Mouse (Mus musculus) midbrain, embryonic 10.5 days (tissue): ENCODE measurements at regions not wholly inside any gene's neighbourhood (a gene's known extent, or its start where the extent isn't known, plus 50 kb on each side); places are given as distances from the start of the nearest gene placed in this dataset.
A peak's percentile ranks its signal among the peaks of the same experiment; 100 is the strongest.

Experiments
- DNase-seq: peaks from one replicate; pipeline ENCODE4 v3.0.0-alpha.2; 2017; ENCODE audit warnings: low spot score
- H3K27ac ChIP-seq: fragments of 300-500 bp; sonication (generic); replicated peaks from 2 replicates; pipeline ENCODE4 v1.5.1; 2016; ENCODE audit warnings: mild to moderate bottlenecking
- H3K27me3 ChIP-seq: fragments of 300-500 bp; sonication (generic); 2 replicates; pipeline ENCODE4 v1.6.1; 2016; ENCODE audit warnings: low read depth, mild to moderate bottlenecking; ENCODE audit not compliant: poor library complexity, severe bottlenecking
- H3K36me3 ChIP-seq: fragments of 300-500 bp; sonication (generic); 2 replicates; pipeline ENCODE4 v1.6.1; 2016; ENCODE audit warnings: mild to moderate bottlenecking, moderate library complexity
- H3K4me1 ChIP-seq: fragments of 300-500 bp; sonication (generic); 2 replicates; pipeline ENCODE4 v1.6.1; 2016
- H3K4me3 ChIP-seq: fragments of 300-500 bp; sonication (generic); 2 replicates; pipeline ENCODE4 v1.5.1; 2016; ENCODE audit warnings: mild to moderate bottlenecking, moderate library complexity
- H3K9me3 ChIP-seq: fragments of 300-500 bp; sonication (generic); replicated peaks from 2 replicates; pipeline ENCODE4 v1.6.1; 2016; ENCODE audit warnings: mild to moderate bottlenecking
- WGBS: fragments of 180-500 bp; shearing (Covaris S2); methylation state at CpG from one replicate; pipeline ENCODE4 v1.1.7; 2016; 5-methylcytosine and 5-hydroxymethylcytosine counted together

GRCm38 (mm10) chrX:11748278-11748677 is 411.9 kb downstream of the Bcor start:
- WGBS: 55% methylated on average over 4 of the region's 4 CpGs
- Histone ChIP-seq H3K4me1 (peaks cover 19% of the 10 kb centered on the region), H3K27ac (no peak overlapping the region), H3K9me3 (no peaks in the 10 kb centered on the region), H3K36me3 (no peaks in the 10 kb centered on the region), H3K27me3 (peaks cover 94% of the 10 kb centered on the region), H3K4me3 (no peak overlapping the region)
- DNase-seq: no peak

- no peak for DNase-seq
- WGBS: 66% methylated on average over 5 of the region's 5 CpGs
- H3K27me3 ChIP-seq: peaks cover 92% of the 10 kb centered on the region
These were observed 407.6 kb downstream of the Bcor start for GRCm38 (mm10) chrX:11752513-11752912.

GRCm38 (mm10) chrX:11752973-11753590 is 407.1 kb downstream of the Bcor start:
- H3K36me3 ChIP-seq: no peaks in the 10 kb centered on the region
- 37% methylated on average over 13 of the region's 13 CpGs for WGBS

More at GRCm38 (mm10) chrX:11752513-11752912, 407.6 kb downstream of the Bcor start:
- Histone ChIP-seq H3K4me1 (0 out of 2 replicates have a peak, but pooled peaks cover 9% of the 10 kb centered on the region), H3K27ac (no peak overlapping the region), H3K4me3 (no peak overlapping the region), H3K9me3 (no peaks in the 10 kb centered on the region), H3K36me3 (no peaks in the 10 kb centered on the region)

GRCm38 (mm10) chrX:11755046-11755445 is 405.1 kb downstream of the Bcor start:
- no peak for DNase-seq
- H3K4me3 ChIP-seq: no peak overlapping the region
- H3K27me3 ChIP-seq: peaks cover 90% of the 10 kb centered on the region
- 0 out of 2 replicates have a peak, but pooled peaks cover 9% of the 10 kb centered on the region for H3K4me1 ChIP-seq
- no peaks in the 10 kb centered on the region for H3K36me3 ChIP-seq
- 97% methylated on average over 2 of the region's 2 CpGs for WGBS
- H3K9me3 ChIP-seq: no peaks in the 10 kb centered on the region
- H3K27ac ChIP-seq: no peak overlapping the region

More at GRCm38 (mm10) chrX:11752973-11753590, 407.1 kb downstream of the Bcor start:
- DNase-seq: no peak
- H3K27me3 ChIP-seq: peaks cover 90% of the 10 kb centered on the region
- H3K4me1 ChIP-seq: 0 out of 2 replicates have a peak, but pooled peaks cover 9% of the 10 kb centered on the region
- peak overlapping the region; percentile 46; the same call in 1 of the 2 replicates for H3K27ac ChIP-seq
- H3K9me3 ChIP-seq: no peaks in the 10 kb centered on the region
- H3K4me3 ChIP-seq: no peak overlapping the region

- no peak for DNase-seq
- Histone ChIP-seq H3K27me3 (peaks cover 92% of the 10 kb centered on the region), H3K36me3 (no peaks in the 10 kb centered on the region)
These were observed 396.6 kb downstream of the Bcor start for GRCm38 (mm10) chrX:11763351-11764082.

GRCm38 (mm10) chrX:11776236-11776899 is 383.8 kb downstream of the Bcor start:
- Histone ChIP-seq H3K27ac (no peak overlapping the region), H3K4me1 (no peaks in the 10 kb centered on the region), H3K27me3 (peaks cover 76% of the 10 kb centered on the region), H3K4me3 (no peak overlapping the region), H3K36me3 (no peaks in the 10 kb centered on the region), H3K9me3 (no peaks in the 10 kb centered on the region)
- DNase-seq: no peak
- WGBS: 69% methylated on average over 6 of the region's 6 CpGs

More at GRCm38 (mm10) chrX:11763351-11764082, 396.6 kb downstream of the Bcor start:
- H3K4me3 ChIP-seq: no peak overlapping the region
- no peak overlapping the region for H3K27ac ChIP-seq
- no peaks in the 10 kb centered on the region for H3K9me3 ChIP-seq
- 83% methylated on average over 17 of the region's 17 CpGs for WGBS
- H3K4me1 ChIP-seq: no peaks in the 10 kb centered on the region

- Histone ChIP-seq H3K4me3 (no peak overlapping the region), H3K4me1 (peaks cover 29% of the 10 kb centered on the region), H3K27me3 (peaks cover 83% of the 10 kb centered on the region), H3K36me3 (no peaks in the 10 kb centered on the region), H3K9me3 (no peaks in the 10 kb centered on the region), H3K27ac (0 out of 2 replicates have a peak overlapping the region, but pooled peaks have one; percentile 17)
- DNase-seq: no peak
- 70% methylated on average over 6 of the region's 6 CpGs for WGBS
These were observed 365.1 kb downstream of the Bcor start for GRCm38 (mm10) chrX:11795010-11795409.

GRCm38 (mm10) chrX:11797870-11798269 is 362.3 kb downstream of the Bcor start:
- peaks cover 90% of the 10 kb centered on the region for H3K27me3 ChIP-seq

GRCm38 (mm10) chrX:11798326-11798725 is 361.8 kb downstream of the Bcor start:
- peak overlapping the region; percentile 78 for H3K27ac ChIP-seq
- 0 out of 2 replicates have a peak overlapping the region, but pooled peaks have one; percentile 4 for H3K4me3 ChIP-seq
- H3K27me3 ChIP-seq: peaks cover 90% of the 10 kb centered on the region
- 24% methylated on average over 3 of the region's 3 CpGs for WGBS
- H3K4me1 ChIP-seq: peaks cover 48% of the 10 kb centered on the region
- H3K36me3 ChIP-seq: no peaks in the 10 kb centered on the region
- H3K9me3 ChIP-seq: no peaks in the 10 kb centered on the region
- no peak for DNase-seq

More at GRCm38 (mm10) chrX:11797870-11798269, 362.3 kb downstream of the Bcor start:
- peak overlapping the region; percentile 78 for H3K27ac ChIP-seq
- H3K4me3 ChIP-seq: 0 out of 2 replicates have a peak overlapping the region, but pooled peaks have one; percentile 4
- H3K4me1 ChIP-seq: peaks cover 43% of the 10 kb centered on the region
- H3K9me3 ChIP-seq: no peaks in the 10 kb centered on the region
- peak; percentile 60 for DNase-seq
- WGBS: 20% methylated on average over 10 of the region's 11 CpGs
- no peaks in the 10 kb centered on the region for H3K36me3 ChIP-seq

GRCm38 (mm10) chrX:11800400-11800941 is 359.7 kb downstream of the Bcor start:
- 80% methylated on average over 16 of the region's 16 CpGs for WGBS
- H3K9me3 ChIP-seq: no peaks in the 10 kb centered on the region
- DNase-seq: no peak
- no peak overlapping the region for H3K27ac ChIP-seq
- no peak overlapping the region for H3K4me3 ChIP-seq
- H3K36me3 ChIP-seq: no peaks in the 10 kb centered on the region
- peaks cover 54% of the 10 kb centered on the region for H3K4me1 ChIP-seq
- H3K27me3 ChIP-seq: peaks cover 100% of the 10 kb centered on the region

GRCm38 (mm10) chrX:11801208-11801607 is 358.9 kb downstream of the Bcor start:
- H3K4me3 ChIP-seq: no peak overlapping the region
- H3K4me1 ChIP-seq: peaks cover 53% of the 10 kb centered on the region
- no peaks in the 10 kb centered on the region for H3K9me3 ChIP-seq
- 56% methylated on average over 3 of the region's 3 CpGs for WGBS
- DNase-seq: no peak
- H3K27me3 ChIP-seq: peaks cover 100% of the 10 kb centered on the region
- no peaks in the 10 kb centered on the region for H3K36me3 ChIP-seq
- H3K27ac ChIP-seq: no peak overlapping the region

GRCm38 (mm10) chrX:11801621-11802020 is 358.5 kb downstream of the Bcor start:
- no peak for DNase-seq
- WGBS: 62% methylated on average over 12 of the region's 12 CpGs
- Histone ChIP-seq H3K4me3 (no peak overlapping the region), H3K27me3 (peaks cover 100% of the 10 kb centered on the region), H3K4me1 (peaks cover 56% of the 10 kb centered on the region), H3K9me3 (no peaks in the 10 kb centered on the region), H3K27ac (no peak overlapping the region), H3K36me3 (no peaks in the 10 kb centered on the region)
